Mouse (Mus musculus) T-helper 1 cell (primary cell): ENCODE results near the gene Hnrnpa1.
"Not testable (repeated sequence)": the region's sequence is repeated elsewhere in the genome, so short reads cannot be mapped to it uniquely, and the experiment has no call there.

Source experiments
- in situ Hi-C: fragments of 300-600 bp; cut with MboI, MseI; formaldehyde crosslinking; loops from one replicate; pipeline ENCODE4 v1.15.1; 2025; ENCODE audit warnings: high pct_unique_total_duplicates

Hnrnpa1 gene

GRCm38 (mm10) chr15:103241071-103242018, 1.1 kb downstream of the Hnrnpa1 start:
- in situ Hi-C loops: not testable (repeated sequence)

- in situ Hi-C loops: no loop called here
These were observed 2.7 kb downstream of the Hnrnpa1 start for GRCm38 (mm10) chr15:103242885-103243284.

GRCm38 (mm10) chr15:103245616-103246015, 5.4 kb downstream of the Hnrnpa1 start:
- in situ Hi-C loops: no loop called here

- in situ Hi-C loops: no loop called here
These were observed 7.0 kb downstream of the Hnrnpa1 start for GRCm38 (mm10) chr15:103247078-103247781.

- in situ Hi-C loops: no loop called here
These were observed 7.7 kb downstream of the Hnrnpa1 start for GRCm38 (mm10) chr15:103247782-103248400.

- in situ Hi-C loops: no loop called here
These were observed 8.4 kb downstream of the Hnrnpa1 start for GRCm38 (mm10) chr15:103248401-103249313.

- in situ Hi-C loops: not testable (repeated sequence)
These were observed 9.3 kb downstream of the Hnrnpa1 start for GRCm38 (mm10) chr15:103249511-103249910.

GRCm38 (mm10) chr15:103250195-103250740, 10.0 kb downstream of the Hnrnpa1 start:
- in situ Hi-C loops: loop anchor here (5.0 to 25.0 kb wide), 2 partner anchors 62 to 838 kb away; partner anchors contain the start of genes Gpr84 and Sp1

GRCm38 (mm10) chr15:103251595-103251994, 11.4 kb downstream of the Hnrnpa1 start:
- in situ Hi-C loops: loop anchor here (5.0 to 25.0 kb wide), 2 partner anchors 61 to 839 kb away; partner anchors contain the start of genes Gpr84 and Sp1

GRCm38 (mm10) chr15:103252660-103253059, 12.4 kb downstream of the Hnrnpa1 start:
- in situ Hi-C loops: loop anchor here (5.0 to 25.0 kb wide), 2 partner anchors 60 to 840 kb away; partner anchors contain the start of genes Gpr84 and Sp1

- in situ Hi-C loops: loop anchor here (5.0 to 25.0 kb wide), 2 partner anchors 59 to 841 kb away; partner anchors contain the start of genes Gpr84 and Sp1
These were observed 13.1 kb downstream of the Hnrnpa1 start for GRCm38 (mm10) chr15:103253352-103253751.

- in situ Hi-C loops: loop anchor here (25.0 kb wide), 1 partner anchor 843 kb away; the partner anchor contains the start of gene Sp1
These were observed 14.9 kb downstream of the Hnrnpa1 start for GRCm38 (mm10) chr15:103255169-103255568.

- in situ Hi-C loops: loop anchor here (25.0 kb wide), 1 partner anchor 844 kb away; the partner anchor contains the start of gene Sp1
These were observed 16.2 kb downstream of the Hnrnpa1 start for GRCm38 (mm10) chr15:103256210-103256986.

GRCm38 (mm10) chr15:103257790-103258728, 17.8 kb downstream of the Hnrnpa1 start, which contains the start of gene Nfe2:
Gene Nfe2 (minus strand): TSS chr15:103258403.
- in situ Hi-C loops: loop anchor here (25.0 kb wide), 1 partner anchor 846 kb away; the partner anchor contains the start of gene Sp1

GRCm38 (mm10) chr15:103259162-103259561, 18.9 kb downstream of the Hnrnpa1 start:
- in situ Hi-C loops: loop anchor here (25.0 kb wide), 1 partner anchor 847 kb away; the partner anchor contains the start of gene Sp1

GRCm38 (mm10) chr15:103259989-103260388, 19.8 kb downstream of the Hnrnpa1 start:
- in situ Hi-C loops: loop anchor here (25.0 kb wide), 1 partner anchor 848 kb away; the partner anchor contains the start of gene Sp1

- in situ Hi-C loops: loop anchor here (25.0 kb wide), 1 partner anchor 852 kb away; the partner anchor contains the start of gene Sp1
These were observed 24.6 kb downstream of the Hnrnpa1 start for GRCm38 (mm10) chr15:103264794-103265193.

GRCm38 (mm10) chr15:103268903-103269302, 28.7 kb downstream of the Hnrnpa1 start:
- in situ Hi-C loops: loop anchor here (25.0 kb wide), 1 partner anchor 857 kb away; the partner anchor contains the start of gene Sp1
